In genomic region chr12:33220081-33220480, GRCm38 (mm10) we compare ENCODE assay signal across 11 mouse cellular contexts.
DNase-seq lines count a peak whose midpoint lies in the region; ATAC-seq lines count a peak whose summit lies in the region.
"Had no signal": no experiment of that assay in that cellular context is flagged by ENCODE, and none has a peak within 500 bp of the region (broad histone marks: within the 10 kb centered on the region; RNA-seq: fewer than 3 reads in every experiment).

No protein-coding gene starts in this region.

- peaks cover 34% of the 10 kb centered on the region for H3K4me1 ChIP-seq in liver, embryonic 11.5 days (replicated peaks; ENCODE audit: control insufficient read depth, insufficient read depth, low read length)
- peaks cover 39% of the 10 kb centered on the region for H3K4me1 ChIP-seq in forebrain, embryonic 10.5 days
- H3K4me1 ChIP-seq in hindbrain, embryonic 13.5 days (replicated peaks) = peaks cover 60% of the 10 kb centered on the region
- peaks cover 35% of the 10 kb centered on the region for H3K4me1 ChIP-seq in midbrain, embryonic 14.5 days (ENCODE audit: control insufficient read depth, insufficient read depth, low read length)
- H3K4me1 ChIP-seq: embryonic facial prominence, embryonic 12.5 days had no signal

- 69% methylated on average over 4 of the region's 5 CpGs for WGBS in liver, embryonic 11.5 days
- WGBS in forebrain, embryonic 10.5 days = 93% methylated on average over 5 of the region's 5 CpGs
- WGBS in hindbrain, embryonic 13.5 days = 55% methylated on average over 5 of the region's 5 CpGs
- WGBS in midbrain, embryonic 14.5 days = 55% methylated on average over 5 of the region's 5 CpGs

- 0 out of 2 replicates have a peak overlapping the region, but pooled peaks have one; percentile 4 for H3K4me3 ChIP-seq in liver, embryonic 11.5 days (ENCODE audit: low read depth, low read length)
- H3K4me3 ChIP-seq in forebrain, embryonic 10.5 days = no peak overlapping the region
- no peak overlapping the region for H3K4me3 ChIP-seq in hindbrain, embryonic 13.5 days
- no peak overlapping the region for H3K4me3 ChIP-seq in midbrain, embryonic 14.5 days (replicated peaks; ENCODE audit: low read depth, low read length)
- H3K4me3 ChIP-seq: embryonic facial prominence, embryonic 12.5 days had no signal

- H3K27ac ChIP-seq in liver, embryonic 11.5 days (ENCODE audit: low read depth, low read length) = peak overlapping the region; percentile 95
- H3K27ac ChIP-seq in forebrain, embryonic 10.5 days = peak overlapping the region; percentile 71
- H3K27ac ChIP-seq in hindbrain, embryonic 13.5 days = peak overlapping the region; percentile 69
- H3K27ac ChIP-seq in midbrain, embryonic 14.5 days (replicated peaks; ENCODE audit: low read depth, low read length) = peak overlapping the region; percentile 70
- H3K27ac ChIP-seq: embryonic facial prominence, embryonic 12.5 days; kidney, postnatal 0 days had no signal

- no peaks in the 10 kb centered on the region for H3K27me3 ChIP-seq in liver, embryonic 11.5 days (replicated peaks; ENCODE audit: control insufficient read depth, insufficient read depth, low read length)
- no peaks in the 10 kb centered on the region for H3K27me3 ChIP-seq in forebrain, embryonic 10.5 days (ENCODE audit: poor library complexity, severe bottlenecking)
- H3K27me3 ChIP-seq in hindbrain, embryonic 13.5 days = no peaks in the 10 kb centered on the region
- H3K27me3 ChIP-seq in midbrain, embryonic 14.5 days (ENCODE audit: control insufficient read depth, insufficient read depth, low read length) = no peaks in the 10 kb centered on the region
- H3K27me3 ChIP-seq: embryonic facial prominence, embryonic 12.5 days had no signal

- DNase-seq in liver, embryonic 11.5 days (ENCODE audit: low spot score) = no peak
- no peak for DNase-seq in liver
- DNase-seq in forebrain, embryonic 10.5 days (ENCODE audit: extremely low spot score, low spot score) = no peak
- peak; percentile 60 for DNase-seq in midbrain, embryonic 14.5 days
- no peak for DNase-seq in right cerebral cortex, adult 18-20 months
- DNase-seq in adrenal gland, postnatal 25 days = no peak
- DNase-seq: gastrocnemius, postnatal 14 days had no signal

- no peaks in the 10 kb centered on the region for H3K9me3 ChIP-seq in liver, embryonic 11.5 days (ENCODE audit: control insufficient read depth, low read length)
- H3K9me3 ChIP-seq in forebrain, embryonic 10.5 days = no peaks in the 10 kb centered on the region
- no peaks in the 10 kb centered on the region for H3K9me3 ChIP-seq in hindbrain, embryonic 13.5 days
- H3K9me3 ChIP-seq in midbrain, embryonic 14.5 days (ENCODE audit: control insufficient read depth, low read length) = no peaks in the 10 kb centered on the region
- H3K9me3 ChIP-seq: embryonic facial prominence, embryonic 12.5 days had no signal

- peak overlapping the region; percentile 42 for H3K9ac ChIP-seq in liver, embryonic 11.5 days (ENCODE audit: low read depth, low read length)
- H3K9ac ChIP-seq in hindbrain, embryonic 13.5 days = no peak overlapping the region
- H3K9ac ChIP-seq in midbrain, embryonic 14.5 days (replicated peaks; ENCODE audit: low read length) = no peak overlapping the region
- H3K9ac ChIP-seq: embryonic facial prominence, embryonic 12.5 days had no signal

- no peaks in the 10 kb centered on the region for H3K36me3 ChIP-seq in liver, embryonic 11.5 days (ENCODE audit: control insufficient read depth, insufficient read depth, low read length)
- H3K36me3 ChIP-seq in forebrain, embryonic 10.5 days (replicated peaks) = peaks cover 17% of the 10 kb centered on the region
- H3K36me3 ChIP-seq in hindbrain, embryonic 13.5 days = no peaks in the 10 kb centered on the region; the same call in 1 of the 2 replicates
- H3K36me3 ChIP-seq in midbrain, embryonic 14.5 days (ENCODE audit: control insufficient read depth, insufficient read depth, low read length) = no peaks in the 10 kb centered on the region
- H3K36me3 ChIP-seq: embryonic facial prominence, embryonic 12.5 days had no signal

- ATAC-seq in liver, embryonic 11.5 days (replicated peaks; ENCODE audit: low FRiP score) = peak; percentile 38
- no peak for ATAC-seq in hindbrain, embryonic 13.5 days (ENCODE audit: low FRiP score)
- no peak for ATAC-seq in midbrain, embryonic 14.5 days (ENCODE audit: low FRiP score, low TSS enrichment)
- ATAC-seq in CD4-positive, CD25-positive, alpha-beta regulatory T cell, adult 4 months = no peak

- H3K4me2 ChIP-seq in liver, embryonic 11.5 days = peak overlapping the region; percentile 59
- H3K4me2 ChIP-seq in hindbrain, embryonic 13.5 days = no peak overlapping the region
- H3K4me2 ChIP-seq in midbrain, embryonic 14.5 days (ENCODE audit: low read length) = no peak overlapping the region
- H3K4me2 ChIP-seq: embryonic facial prominence, embryonic 12.5 days had no signal
